Mouse (Mus musculus): ENCODE data around the gene Cebpa. TPM values are rescaled to one million over a fixed set of nuclear protein-coding genes. Genes with fewer than 3 reads are reported as not detected.

Cebpa gene
- polyA plus RNA-seq, 1 experiment, result 14.2 TPM

- WGBS, result 87% methylated on average over 5 of the region's 5 CpGs
- no peak for TF ChIP-seq POLR2A (IDR thresholded peaks at IDR 0.05; ENCODE audit: borderline replicate concordance, control insufficient read depth, low read depth, low read length)
- TF ChIP-seq CTCF (IDR thresholded peaks at IDR 0.05; ENCODE audit: control insufficient read depth, insufficient read depth, low read length), result no peak
- no peak overlapping the region for H3K4me3 ChIP-seq (replicated peaks; ENCODE audit: control insufficient read depth, low read depth, low read length)
- H3K4me1 ChIP-seq (ENCODE audit: control insufficient read depth, insufficient read depth, low read length), result peaks cover 10% of the 10 kb centered on the region; the same call in 1 of the 2 replicates
- H3K27ac ChIP-seq (ENCODE audit: control insufficient read depth, insufficient read depth, low read depth, low read length, poor library complexity), result no peak overlapping the region
These were observed 22.4 kb downstream of the Cebpa start for GRCm38 (mm10) chr7:35141519-35141918.

- no peak overlapping the region for H3K4me3 ChIP-seq (replicated peaks; ENCODE audit: control insufficient read depth, low read depth, low read length)
- TF ChIP-seq CTCF (IDR thresholded peaks at IDR 0.05; ENCODE audit: control insufficient read depth, insufficient read depth, low read length) (no peak), POLR2A (IDR thresholded peaks at IDR 0.05; ENCODE audit: borderline replicate concordance, control insufficient read depth, low read depth, low read length) (no peak)
- 84% methylated on average over 8 of the region's 8 CpGs for WGBS
- H3K27ac ChIP-seq (ENCODE audit: control insufficient read depth, insufficient read depth, low read depth, low read length, poor library complexity), result no peak overlapping the region
- H3K4me1 ChIP-seq (ENCODE audit: control insufficient read depth, insufficient read depth, low read length), result peaks cover 10% of the 10 kb centered on the region; the same call in 1 of the 2 replicates
These were observed 23.4 kb downstream of the Cebpa start for GRCm38 (mm10) chr7:35142522-35142921.

GRCm38 (mm10) chr7:35143864-35144618, 24.9 kb downstream of the Cebpa start:
- TF ChIP-seq CTCF (IDR thresholded peaks at IDR 0.05; ENCODE audit: control insufficient read depth, insufficient read depth, low read length) (no peak), POLR2A (IDR thresholded peaks at IDR 0.05; ENCODE audit: borderline replicate concordance, control insufficient read depth, low read depth, low read length) (no peak)
- WGBS, result 51% methylated on average over 6 of the region's 6 CpGs
- H3K4me1 ChIP-seq (ENCODE audit: control insufficient read depth, insufficient read depth, low read length), result peaks cover 10% of the 10 kb centered on the region; the same call in 1 of the 2 replicates
- H3K4me3 ChIP-seq (replicated peaks; ENCODE audit: control insufficient read depth, low read depth, low read length), result no peak overlapping the region
- no peak overlapping the region for H3K27ac ChIP-seq (ENCODE audit: control insufficient read depth, insufficient read depth, low read depth, low read length, poor library complexity)

- H3K27ac ChIP-seq (ENCODE audit: control insufficient read depth, insufficient read depth, low read depth, low read length, poor library complexity), result no peak overlapping the region
- peaks cover 10% of the 10 kb centered on the region; the same call in 1 of the 2 replicates for H3K4me1 ChIP-seq (ENCODE audit: control insufficient read depth, insufficient read depth, low read length)
These were observed 26.0 kb downstream of the Cebpa start for GRCm38 (mm10) chr7:35145068-35145467.

GRCm38 (mm10) chr7:35146269-35146668, 27.2 kb downstream of the Cebpa start:
- 78% methylated on average over 10 of the region's 10 CpGs for WGBS
- Histone ChIP-seq H3K4me1 (ENCODE audit: control insufficient read depth, insufficient read depth, low read length) (peaks cover 10% of the 10 kb centered on the region; the same call in 1 of the 2 replicates), H3K27ac (ENCODE audit: control insufficient read depth, insufficient read depth, low read depth, low read length, poor library complexity) (no peak overlapping the region), H3K4me3 (replicated peaks; ENCODE audit: control insufficient read depth, low read depth, low read length) (no peak overlapping the region)
- TF ChIP-seq POLR2A (IDR thresholded peaks at IDR 0.05; ENCODE audit: borderline replicate concordance, control insufficient read depth, low read depth, low read length) (no peak), CTCF (IDR thresholded peaks at IDR 0.05; ENCODE audit: control insufficient read depth, insufficient read depth, low read length) (no peak)

More at GRCm38 (mm10) chr7:35145068-35145467, 26.0 kb downstream of the Cebpa start:
- WGBS, result 36% methylated on average over 9 of the region's 9 CpGs
- TF ChIP-seq POLR2A (IDR thresholded peaks at IDR 0.05; ENCODE audit: borderline replicate concordance, control insufficient read depth, low read depth, low read length) (no peak), CTCF (IDR thresholded peaks at IDR 0.05; ENCODE audit: control insufficient read depth, insufficient read depth, low read length) (0 out of 2 replicates have a peak, but pooled peaks have one; percentile 1)
- H3K4me3 ChIP-seq (replicated peaks; ENCODE audit: control insufficient read depth, low read depth, low read length), result no peak overlapping the region

GRCm38 (mm10) chr7:35149616-35150433, 30.7 kb downstream of the Cebpa start:
- Histone ChIP-seq H3K27ac (ENCODE audit: control insufficient read depth, insufficient read depth, low read depth, low read length, poor library complexity) (no peak overlapping the region), H3K4me1 (ENCODE audit: control insufficient read depth, insufficient read depth, low read length) (peaks cover 12% of the 10 kb centered on the region; the same call in 1 of the 2 replicates), H3K4me3 (replicated peaks; ENCODE audit: control insufficient read depth, low read depth, low read length) (no peak overlapping the region)
- TF ChIP-seq POLR2A (IDR thresholded peaks at IDR 0.05; ENCODE audit: borderline replicate concordance, control insufficient read depth, low read depth, low read length) (no peak), CTCF (IDR thresholded peaks at IDR 0.05; ENCODE audit: control insufficient read depth, insufficient read depth, low read length) (no peak)
- 73% methylated on average over 15 of the region's 15 CpGs for WGBS

GRCm38 (mm10) chr7:35150860-35151259, 31.8 kb downstream of the Cebpa start:
- TF ChIP-seq POLR2A (IDR thresholded peaks at IDR 0.05; ENCODE audit: borderline replicate concordance, control insufficient read depth, low read depth, low read length) (no peak), CTCF (IDR thresholded peaks at IDR 0.05; ENCODE audit: control insufficient read depth, insufficient read depth, low read length) (no peak)
- H3K27ac ChIP-seq (ENCODE audit: control insufficient read depth, insufficient read depth, low read depth, low read length, poor library complexity), result no peak overlapping the region
- 18% methylated on average over 5 of the region's 5 CpGs for WGBS
- H3K4me3 ChIP-seq (replicated peaks; ENCODE audit: control insufficient read depth, low read depth, low read length), result no peak overlapping the region
- H3K4me1 ChIP-seq (ENCODE audit: control insufficient read depth, insufficient read depth, low read length), result peaks cover 8% of the 10 kb centered on the region; the same call in 1 of the 2 replicates

- 21% methylated on average over 12 of the region's 12 CpGs for WGBS
- no peak overlapping the region for H3K27ac ChIP-seq (ENCODE audit: control insufficient read depth, insufficient read depth, low read depth, low read length, poor library complexity)
- H3K4me1 ChIP-seq (ENCODE audit: control insufficient read depth, insufficient read depth, low read length), result peaks cover 14% of the 10 kb centered on the region; the same call in 1 of the 2 replicates
- no peak overlapping the region for H3K4me3 ChIP-seq (replicated peaks; ENCODE audit: control insufficient read depth, low read depth, low read length)
- TF ChIP-seq POLR2A (IDR thresholded peaks at IDR 0.05; ENCODE audit: borderline replicate concordance, control insufficient read depth, low read depth, low read length), result no peak
- no peak for TF ChIP-seq CTCF (IDR thresholded peaks at IDR 0.05; ENCODE audit: control insufficient read depth, insufficient read depth, low read length)
These were observed 35.4 kb downstream of the Cebpa start for GRCm38 (mm10) chr7:35154449-35154848.

Data from bone marrow, adult 2 months (tissue).